Mouse (Mus musculus) adrenal gland, postnatal 4 days (tissue): ENCODE results near the gene Thpo. TPM values are rescaled to one million over a fixed set of nuclear protein-coding genes. Genes with fewer than 3 reads are reported as not detected.

Experiments
- DNase-seq, 2 experiments: peaks; one replicate each; pipeline ENCODE4 v3.0.0; 2021 to 2022; ENCODE audit warnings: low spot score in 2 of 2, mixed read lengths in 2 of 2
- total RNA-seq, 2 experiments: library from RNA; stranded (reverse); gene quantifications; 2 replicates each; pipeline ENCODE4 v1.2.3; 2021

The Thpo gene
- total RNA-seq, 2 experiments from 2014 or later: 3.8 to 5.0 TPM

GRCm38 (mm10) chr16:20705786-20706185, 28.5 kb downstream of the Thpo start:
- no peak for DNase-seq

- DNase-seq: no peak
Measured at GRCm38 (mm10) chr16:20703699-20704400, 30.5 kb downstream of the Thpo start.

- no peak for DNase-seq
Measured at GRCm38 (mm10) chr16:20703071-20703470, 31.2 kb downstream of the Thpo start.

GRCm38 (mm10) chr16:20702522-20702893, 31.8 kb downstream of the Thpo start:
- DNase-seq: peak; percentile 60 to 75

GRCm38 (mm10) chr16:20701729-20702521, 32.4 kb downstream of the Thpo start:
- no peak for DNase-seq

GRCm38 (mm10) chr16:20701316-20701715, 33.0 kb downstream of the Thpo start:
- no peak for DNase-seq

GRCm38 (mm10) chr16:20700036-20700435, 34.3 kb downstream of the Thpo start:
- DNase-seq: no peak

GRCm38 (mm10) chr16:20699266-20699665, 35.0 kb downstream of the Thpo start:
- no peak for DNase-seq

- DNase-seq: peak; percentile 68 to 74
Measured at GRCm38 (mm10) chr16:20695622-20696323, 38.5 kb downstream of the Thpo start.

- no peak for DNase-seq
Measured at GRCm38 (mm10) chr16:20694781-20695180, 39.5 kb downstream of the Thpo start.

GRCm38 (mm10) chr16:20693111-20693701, 41.1 kb downstream of the Thpo start, which contains the start of gene Fam131a:
TSS of gene Fam131a (plus strand) at chr16:20693241.
- DNase-seq: peak; percentile 53 to 71

- DNase-seq: no peak
Measured at GRCm38 (mm10) chr16:20692241-20692965, 41.9 kb downstream of the Thpo start.

- no peak for DNase-seq
Measured at GRCm38 (mm10) chr16:20691617-20692016, 42.7 kb downstream of the Thpo start.

GRCm38 (mm10) chr16:20690774-20691173, 43.5 kb downstream of the Thpo start:
- no peak for DNase-seq

GRCm38 (mm10) chr16:20677974-20678675, 56.2 kb downstream of the Thpo start:
- DNase-seq: peak; percentile 74 to 86

GRCm38 (mm10) chr16:20677380-20677779, 56.9 kb downstream of the Thpo start:
- DNase-seq: no peak

GRCm38 (mm10) chr16:20676702-20677101, 57.6 kb downstream of the Thpo start:
- no peak for DNase-seq

- DNase-seq: no peak
Measured at GRCm38 (mm10) chr16:20675213-20675612, 59.1 kb downstream of the Thpo start.
